Mouse (Mus musculus) liver, embryonic 12.5 days (tissue): ENCODE results near the gene Ints4. TPM values are rescaled to one million over a fixed set of nuclear protein-coding genes. Genes with fewer than 3 reads are reported as not detected.

Experiments
- polyA plus RNA-seq: library from polyadenylated mRNA; unstranded; fragments of >200 nt; fragmentation: Nextera tagmentation; extraction: Ambion mirVana; gene quantifications from 2 replicates; pipeline ENCODE4 v1.2.1, GENCODE M21; 2016

Gene Ints4
- polyA plus RNA-seq, 1 experiment from 2014 or later: 33.4 TPM

Other genes with a start within 250 kb of the Ints4 start
- 0.41 and 0.49 TPM in 2 replicates for gene Usp35, start 148.9 kb upstream of the Ints4 start, polyA plus RNA-seq
- gene Kctd21, start 148.6 kb upstream of the Ints4 start, polyA plus RNA-seq: 0.92 and 1.1 TPM in 2 replicates
- gene Alg8, start 109.3 kb upstream of the Ints4 start, polyA plus RNA-seq: 48.7 and 50.5 TPM in 2 replicates
- gene Ndufc2, start 81.0 kb upstream of the Ints4 start, polyA plus RNA-seq: 249 and 261 TPM in 2 replicates
- gene Thrsp, start 63.2 kb upstream of the Ints4 start, polyA plus RNA-seq: 0.13 TPM in 1 of 2 replicates, not detected in the other
- 9.8 and 9.9 TPM in 2 replicates for gene Kctd14, start 29.6 kb upstream of the Ints4 start, polyA plus RNA-seq
- gene Aamdc, start 98.5 kb downstream of the Ints4 start, polyA plus RNA-seq: 17.4 and 17.6 TPM in 2 replicates
- 8.1 and 10.7 TPM in 2 replicates for gene Rsf1, start 98.9 kb downstream of the Ints4 start, polyA plus RNA-seq
- gene Clns1a, start 215.7 kb downstream of the Ints4 start, polyA plus RNA-seq: 120 and 129 TPM in 2 replicates